Mouse (Mus musculus) layer of hippocampus, adult 9-10 months (tissue): ENCODE results near the gene Leng1.

Experiments used
- DNase-seq: peaks from one replicate; pipeline ENCODE4 v3.0.0; 2022; ENCODE audit warnings: low spot score

Gene Leng1

DNA sequence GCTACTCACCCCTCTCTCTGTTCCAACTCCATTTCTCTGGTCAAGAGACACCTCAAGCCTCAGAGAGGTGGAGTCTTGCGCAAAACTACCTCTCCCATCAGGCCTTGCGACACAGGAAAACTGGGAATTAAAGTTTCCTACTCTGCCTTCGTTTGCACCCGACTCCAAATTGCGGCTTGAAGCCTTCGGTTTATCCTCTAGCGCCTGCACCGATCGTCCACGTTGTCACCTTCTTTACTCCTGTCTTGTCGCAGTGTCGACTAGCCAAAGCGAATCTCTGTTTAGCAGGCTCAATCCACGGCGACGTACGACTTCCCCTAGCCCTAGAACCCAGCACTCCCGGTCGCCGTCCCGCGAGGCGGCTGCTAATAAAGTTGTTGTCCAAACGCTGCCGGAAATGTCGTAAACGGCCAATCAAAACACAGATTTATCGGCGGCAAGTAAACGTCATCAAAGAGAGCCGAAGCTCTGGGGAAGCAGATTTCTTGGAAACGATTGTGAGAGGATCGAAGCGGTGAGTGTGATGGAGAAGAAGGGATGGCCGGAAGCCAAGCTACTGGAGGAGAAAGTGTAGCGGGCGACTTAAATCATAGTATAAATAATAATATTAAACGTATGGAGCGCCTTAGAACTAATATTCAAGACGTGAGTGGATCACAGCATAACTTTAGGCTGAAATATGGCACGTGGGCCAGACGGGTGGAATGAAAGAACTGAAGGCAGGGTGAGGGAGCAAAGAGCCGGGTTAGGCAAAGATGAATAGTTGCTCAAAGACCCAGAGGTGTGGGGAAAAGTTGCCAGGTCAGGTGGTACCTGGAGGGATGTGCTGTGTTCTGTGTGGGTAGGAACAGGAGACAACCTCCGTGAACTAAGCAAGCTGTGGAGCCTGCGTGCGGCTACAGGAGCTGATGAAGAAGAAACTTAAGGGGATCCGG lies 35.8 kb downstream of the Leng1 start, which contains the start of the genes Tfpt and Prpf31:
Tfpt (minus strand) TSS at position 387 of the 935 bp plus-strand sequence.
Prpf31 (plus strand) TSS at position 443 of the 935 bp plus-strand sequence.
- peak; percentile 93 for DNase-seq

- no peak for DNase-seq
Measured at GRCm38 (mm10) chr7:3629030-3629429, 36.6 kb downstream of the Leng1 start.

GRCm38 (mm10) chr7:3617242-3617995 lies 48.2 kb downstream of the Leng1 start, which contains the start of gene Ndufa3:
Ndufa3 (plus strand) TSS chr7:3617373.
- peak; percentile 57 for DNase-seq

DNA sequence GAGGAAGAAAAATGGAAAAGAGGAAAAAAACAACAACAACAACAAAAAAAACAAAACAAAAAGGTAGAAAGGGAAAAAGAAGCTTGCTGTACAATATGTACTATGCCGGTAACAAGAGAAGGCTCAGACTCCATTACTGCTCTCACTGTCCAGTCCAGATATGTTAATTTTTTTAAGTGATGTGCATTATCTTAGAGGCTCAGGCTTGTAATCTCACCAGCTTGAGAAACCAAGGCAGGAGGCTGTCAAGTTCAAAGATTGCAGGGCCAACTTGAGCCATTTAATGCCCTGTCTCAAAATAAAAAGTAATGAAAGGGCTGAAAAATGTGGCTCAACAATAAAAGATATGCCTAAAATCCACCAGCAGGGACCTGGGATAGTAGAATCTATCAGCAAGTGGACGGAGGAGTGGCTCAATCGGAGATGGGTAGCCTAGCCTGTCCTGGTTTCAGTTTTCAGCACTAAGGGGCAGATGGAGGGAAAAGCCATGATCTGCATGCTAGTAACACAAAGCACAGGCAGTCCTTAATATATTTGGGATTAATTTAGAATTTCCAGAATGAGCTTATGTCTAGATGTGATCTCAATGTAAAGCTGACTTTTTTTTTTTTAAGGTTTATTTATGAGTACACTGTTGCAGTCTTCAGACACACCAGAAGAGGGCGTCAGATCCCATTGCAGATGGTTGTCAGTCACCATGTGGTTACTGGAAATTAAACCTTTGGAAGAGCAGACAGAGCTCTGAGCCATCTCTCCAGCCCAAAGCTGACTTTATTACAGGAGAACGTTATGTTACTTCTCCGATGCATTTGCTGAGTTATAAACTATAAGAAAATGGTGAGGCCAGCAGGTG lies 49.0 kb downstream of the Leng1 start:
- DNase-seq = peak; percentile 53

- no peak for DNase-seq
Measured at GRCm38 (mm10) chr7:3616057-3616388, 49.6 kb downstream of the Leng1 start, which contains the start of gene Oscar. Oscar (minus strand) TSS chr7:3616157.

GRCm38 (mm10) chr7:3614021-3614420 lies 51.6 kb downstream of the Leng1 start:
- DNase-seq = no peak

- DNase-seq = no peak
Measured at GRCm38 (mm10) chr7:3611006-3611405, 54.6 kb downstream of the Leng1 start.

GRCm38 (mm10) chr7:3610437-3610836 lies 55.2 kb downstream of the Leng1 start:
- no peak for DNase-seq
